Mouse (Mus musculus): Measurements from ENCODE around the gene 5830473C10Rik. TPM values are rescaled to one million over a fixed set of nuclear protein-coding genes. Genes with fewer than 3 reads are reported as not detected.

5830473C10Rik gene
- polyA plus RNA-seq (2016; fragmentation: Nextera tagmentation; extraction: Ambion mirVana) = 0.10 TPM in 1 of 2 replicates, not detected in the other

- no peaks in the 10 kb centered on the region for H3K9me3 ChIP-seq
- no peak within 1 kb of the TSS for H3K27ac ChIP-seq
- H3K4me1 ChIP-seq (replicated peaks) = no peaks in the 10 kb centered on the region
- 89% methylated on average over 6 of the region's 6 CpGs for WGBS
- H3K4me3 ChIP-seq = no peak within 1 kb of the TSS
- H3K27me3 ChIP-seq (ENCODE audit: insufficient read depth, poor library complexity, severe bottlenecking) = no peaks in the 10 kb centered on the region
- H3K36me3 ChIP-seq = no peaks in the 10 kb centered on the region
- no peak for DNase-seq (ENCODE audit: low spot score)
These were observed at the start of gene 5830473C10Rik for GRCm38 (mm10) chr5:90560743-90561142. Gene 5830473C10Rik, plus strand, starts transcription at chr5:90561107.

GRCm38 (mm10) chr5:90512288-90512955 lies 48.5 kb upstream of the 5830473C10Rik start:
- Histone ChIP-seq H3K4me3 (no peak overlapping the region), H3K36me3 (no peaks in the 10 kb centered on the region), H3K27ac (no peak overlapping the region), H3K9me3 (no peaks in the 10 kb centered on the region), H3K27me3 (ENCODE audit: insufficient read depth, poor library complexity, severe bottlenecking) (no peaks in the 10 kb centered on the region), H3K4me1 (replicated peaks) (no peaks in the 10 kb centered on the region; the same call in 1 of the 2 replicates)
- WGBS = 86% methylated on average over 6 of the region's 6 CpGs
- no peak for DNase-seq (ENCODE audit: low spot score)

DNA sequence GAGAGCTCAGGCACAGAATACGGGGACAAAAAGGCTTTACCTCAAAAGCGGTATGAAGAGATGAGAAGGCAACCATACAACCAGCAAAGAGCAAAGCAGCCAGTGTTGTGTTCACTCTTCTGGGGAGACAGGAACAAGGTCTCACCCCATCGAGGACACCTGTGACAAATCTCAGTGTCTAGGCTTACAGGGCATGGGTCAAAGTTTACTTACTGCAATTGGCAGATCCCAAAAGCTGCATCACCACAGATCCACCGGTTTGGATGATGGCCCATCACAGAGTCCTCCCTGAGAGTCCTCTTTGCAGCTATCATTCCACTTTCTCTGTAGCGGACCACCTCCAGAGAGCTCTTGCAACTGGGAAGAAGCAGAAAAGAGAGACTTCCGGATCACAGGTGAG lies 45.3 kb upstream of the 5830473C10Rik start:
- no peaks in the 10 kb centered on the region for H3K9me3 ChIP-seq
- H3K36me3 ChIP-seq = no peaks in the 10 kb centered on the region
- no peak for DNase-seq (ENCODE audit: low spot score)
- no peak overlapping the region for H3K4me3 ChIP-seq
- H3K4me1 ChIP-seq (replicated peaks) = no peaks in the 10 kb centered on the region
- no peaks in the 10 kb centered on the region for H3K27me3 ChIP-seq (ENCODE audit: insufficient read depth, poor library complexity, severe bottlenecking)
- no peak overlapping the region for H3K27ac ChIP-seq
- 88% methylated on average over 6 of the region's 6 CpGs for WGBS

DNA sequence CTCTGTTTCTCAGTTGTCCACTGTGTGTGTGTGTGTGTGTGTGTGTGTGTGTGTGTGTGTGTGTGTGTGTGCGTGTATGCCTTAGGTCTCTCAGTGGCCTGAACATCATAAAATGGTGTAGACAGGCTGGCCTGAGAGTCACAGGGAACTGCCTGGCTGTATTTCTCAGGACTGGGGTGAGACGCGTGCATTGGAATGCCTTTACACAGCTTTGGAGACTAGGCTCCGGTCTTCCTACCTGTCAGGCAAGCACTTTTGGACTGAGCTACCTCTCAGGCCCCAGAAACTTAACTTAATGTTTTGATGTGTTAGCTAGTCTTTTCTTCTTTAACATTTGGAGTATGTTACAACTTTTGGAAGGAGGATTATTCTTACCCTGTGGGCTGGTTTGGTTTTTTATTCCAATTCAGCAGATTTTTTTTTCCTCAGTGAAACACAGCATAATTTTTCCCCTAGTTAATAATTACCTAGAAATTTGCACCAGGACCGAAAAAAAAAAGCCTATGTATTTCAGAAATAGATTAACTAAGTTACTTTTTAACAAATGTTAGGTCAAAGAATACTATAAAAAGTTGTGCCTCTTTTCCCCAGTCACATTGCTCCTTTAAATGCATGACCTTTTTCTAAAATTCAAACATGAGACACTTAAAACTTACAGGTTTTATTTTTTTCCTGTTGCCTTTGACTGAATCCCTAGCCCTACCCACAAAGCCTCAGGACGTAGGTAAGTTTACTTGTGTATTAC lies 42.4 kb upstream of the 5830473C10Rik start, which contains the start of gene Afm:
Gene Afm (plus strand): TSS at position 577 of the 745 bp plus-strand sequence.
- H3K4me1 ChIP-seq (replicated peaks) = no peaks in the 10 kb centered on the region
- no peaks in the 10 kb centered on the region for H3K9me3 ChIP-seq
- DNase-seq (ENCODE audit: low spot score) = no peak
- no peaks in the 10 kb centered on the region for H3K36me3 ChIP-seq
- no peaks in the 10 kb centered on the region for H3K27me3 ChIP-seq (ENCODE audit: insufficient read depth, poor library complexity, severe bottlenecking)
- no peak within 1 kb of the TSS for H3K27ac ChIP-seq
- 87% methylated on average over 6 of the region's 6 CpGs for WGBS
- no peak within 1 kb of the TSS for H3K4me3 ChIP-seq

DNA sequence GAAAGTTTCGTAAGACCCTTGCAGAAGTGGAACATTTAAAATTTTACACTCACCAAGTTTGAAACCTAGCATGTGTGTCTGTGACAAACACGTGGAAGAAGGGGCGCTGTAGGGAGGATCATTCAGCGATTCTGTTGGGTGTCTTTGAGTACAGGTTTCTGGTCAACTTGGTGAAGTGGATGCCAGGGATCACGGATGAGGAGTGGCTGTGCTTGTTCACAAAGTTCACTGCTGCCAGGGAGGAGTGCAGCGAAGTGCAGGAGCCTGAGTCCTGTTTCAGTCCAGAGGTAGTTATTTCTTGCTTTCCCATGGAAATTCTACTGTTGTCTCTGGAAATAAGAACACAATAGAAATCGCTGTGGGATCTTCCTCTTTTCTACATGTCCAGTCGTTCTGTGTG lies 9.7 kb upstream of the 5830473C10Rik start:
- DNase-seq (ENCODE audit: low spot score) = no peak
- Histone ChIP-seq H3K36me3 (no peaks in the 10 kb centered on the region), H3K27ac (no peak overlapping the region), H3K27me3 (ENCODE audit: insufficient read depth, poor library complexity, severe bottlenecking) (no peaks in the 10 kb centered on the region), H3K9me3 (no peaks in the 10 kb centered on the region), H3K4me3 (no peak overlapping the region), H3K4me1 (replicated peaks) (no peaks in the 10 kb centered on the region)
- WGBS = 87% methylated on average over 8 of the region's 8 CpGs

DNA sequence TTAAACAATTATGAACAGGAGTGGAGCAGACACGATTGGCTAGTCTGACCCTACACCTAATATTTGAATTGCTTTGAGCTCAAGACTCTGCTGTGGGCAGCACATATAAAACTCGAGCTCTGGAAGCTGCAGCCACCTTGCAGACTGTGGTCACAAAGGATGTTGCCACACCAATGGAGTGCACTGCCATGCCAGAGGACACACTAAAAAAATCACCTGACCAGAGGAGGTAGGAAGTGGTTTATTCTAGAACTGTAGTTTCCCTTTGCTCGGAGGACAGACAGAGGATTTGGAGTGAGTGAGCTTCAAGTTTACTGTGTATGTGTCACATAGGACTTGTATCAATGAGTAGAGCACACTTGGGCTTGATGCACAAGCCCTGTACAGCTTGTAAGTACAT lies 4.9 kb upstream of the 5830473C10Rik start:
- DNase-seq (ENCODE audit: low spot score) = no peak
- Histone ChIP-seq H3K9me3 (no peaks in the 10 kb centered on the region), H3K4me1 (replicated peaks) (no peaks in the 10 kb centered on the region), H3K27ac (no peak overlapping the region), H3K4me3 (no peak overlapping the region), H3K27me3 (ENCODE audit: insufficient read depth, poor library complexity, severe bottlenecking) (no peaks in the 10 kb centered on the region), H3K36me3 (no peaks in the 10 kb centered on the region)
- 79% methylated on average over 3 of the region's 3 CpGs for WGBS

- 94% methylated on average over 11 of the region's 11 CpGs for WGBS
- Histone ChIP-seq H3K27me3 (ENCODE audit: insufficient read depth, poor library complexity, severe bottlenecking) (no peaks in the 10 kb centered on the region), H3K9me3 (no peaks in the 10 kb centered on the region), H3K27ac (no peak overlapping the region), H3K4me3 (no peak overlapping the region), H3K36me3 (no peaks in the 10 kb centered on the region), H3K4me1 (replicated peaks) (no peaks in the 10 kb centered on the region)
- DNase-seq (ENCODE audit: low spot score) = no peak
These were observed 891 bp downstream of the 5830473C10Rik start for GRCm38 (mm10) chr5:90561721-90562275.

GRCm38 (mm10) chr5:90562880-90563279 lies 2.0 kb downstream of the 5830473C10Rik start:
- H3K27me3 ChIP-seq (ENCODE audit: insufficient read depth, poor library complexity, severe bottlenecking) = no peaks in the 10 kb centered on the region
- H3K4me1 ChIP-seq (replicated peaks) = no peaks in the 10 kb centered on the region
- H3K36me3 ChIP-seq = no peaks in the 10 kb centered on the region
- H3K4me3 ChIP-seq = no peak overlapping the region
- DNase-seq (ENCODE audit: low spot score) = no peak
- no peak overlapping the region for H3K27ac ChIP-seq
- H3K9me3 ChIP-seq = no peaks in the 10 kb centered on the region
- 93% methylated on average over 4 of the region's 4 CpGs for WGBS

GRCm38 (mm10) chr5:90564161-90564560 lies 3.3 kb downstream of the 5830473C10Rik start:
- Histone ChIP-seq H3K27ac (no peak overlapping the region), H3K9me3 (no peaks in the 10 kb centered on the region), H3K27me3 (ENCODE audit: insufficient read depth, poor library complexity, severe bottlenecking) (no peaks in the 10 kb centered on the region), H3K4me3 (no peak overlapping the region), H3K4me1 (replicated peaks) (no peaks in the 10 kb centered on the region), H3K36me3 (no peaks in the 10 kb centered on the region)
- no peak for DNase-seq (ENCODE audit: low spot score)
- WGBS = 91% methylated on average over 4 of the region's 4 CpGs

- H3K4me3 ChIP-seq = no peak overlapping the region
- WGBS = 81% methylated on average over 6 of the region's 6 CpGs
- no peak for DNase-seq (ENCODE audit: low spot score)
- no peaks in the 10 kb centered on the region for H3K27me3 ChIP-seq (ENCODE audit: insufficient read depth, poor library complexity, severe bottlenecking)
- H3K36me3 ChIP-seq = no peaks in the 10 kb centered on the region
- no peaks in the 10 kb centered on the region for H3K9me3 ChIP-seq
- no peak overlapping the region for H3K27ac ChIP-seq
- H3K4me1 ChIP-seq (replicated peaks) = no peaks in the 10 kb centered on the region
These were observed 4.3 kb downstream of the 5830473C10Rik start for GRCm38 (mm10) chr5:90565205-90565604.

GRCm38 (mm10) chr5:90567788-90568187 lies 6.9 kb downstream of the 5830473C10Rik start:
- WGBS = 82% methylated on average over 5 of the region's 5 CpGs
- H3K36me3 ChIP-seq = no peaks in the 10 kb centered on the region

DNA sequence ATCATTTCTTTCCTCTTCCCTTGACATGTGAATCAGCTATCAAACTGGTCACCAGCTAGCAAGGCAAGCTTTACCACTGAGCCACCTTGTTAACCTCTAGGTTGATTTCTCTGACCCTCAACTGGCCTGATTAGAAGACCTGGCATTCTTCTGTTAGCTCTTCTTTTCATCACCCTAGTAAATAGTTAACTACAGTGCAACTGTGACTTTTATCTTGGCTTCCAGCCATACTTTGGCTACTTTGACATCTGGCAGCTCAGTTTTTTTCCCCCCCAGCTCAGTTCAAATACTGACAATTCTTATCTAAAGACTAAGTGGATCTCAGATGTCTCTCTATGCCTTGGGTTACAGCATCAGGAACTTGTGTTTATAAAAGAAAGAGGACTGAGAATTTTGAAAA lies 7.4 kb downstream of the 5830473C10Rik start:
- no peaks in the 10 kb centered on the region for H3K27me3 ChIP-seq (ENCODE audit: insufficient read depth, poor library complexity, severe bottlenecking)
- no peaks in the 10 kb centered on the region for H3K9me3 ChIP-seq
- no peaks in the 10 kb centered on the region for H3K4me1 ChIP-seq (replicated peaks)
- no peak overlapping the region for H3K27ac ChIP-seq
- H3K36me3 ChIP-seq = no peaks in the 10 kb centered on the region
- no peak overlapping the region for H3K4me3 ChIP-seq
- DNase-seq (ENCODE audit: low spot score) = no peak

More at GRCm38 (mm10) chr5:90567788-90568187, 6.9 kb downstream of the 5830473C10Rik start:
- Histone ChIP-seq H3K27ac (no peak overlapping the region), H3K27me3 (ENCODE audit: insufficient read depth, poor library complexity, severe bottlenecking) (no peaks in the 10 kb centered on the region), H3K4me3 (no peak overlapping the region), H3K9me3 (no peaks in the 10 kb centered on the region), H3K4me1 (replicated peaks) (no peaks in the 10 kb centered on the region)
- DNase-seq (ENCODE audit: low spot score) = no peak

DNA sequence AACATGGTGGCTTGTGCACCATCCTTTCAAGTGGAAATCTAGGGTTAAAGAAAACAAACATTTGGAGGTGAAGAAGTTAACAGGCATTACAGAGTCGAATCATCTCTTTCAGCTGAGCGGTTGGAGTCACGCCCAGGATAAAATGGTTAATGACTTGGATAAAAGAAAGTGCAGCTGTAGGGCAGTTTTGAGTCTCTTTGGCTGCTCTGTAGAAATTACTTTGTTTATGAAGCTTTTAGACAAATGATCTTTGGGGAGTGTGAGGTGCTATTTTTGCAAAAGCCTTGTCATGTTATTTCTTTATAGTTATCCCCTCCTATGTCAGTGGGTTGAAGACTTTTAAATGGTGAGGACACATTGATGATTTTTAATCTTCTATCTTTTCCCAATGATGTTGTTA lies 10.3 kb downstream of the 5830473C10Rik start:
- Histone ChIP-seq H3K27ac (no peak overlapping the region), H3K27me3 (ENCODE audit: insufficient read depth, poor library complexity, severe bottlenecking) (no peaks in the 10 kb centered on the region), H3K4me3 (no peak overlapping the region), H3K4me1 (replicated peaks) (no peaks in the 10 kb centered on the region), H3K36me3 (no peaks in the 10 kb centered on the region), H3K9me3 (no peaks in the 10 kb centered on the region)
- no peak for DNase-seq (ENCODE audit: low spot score)
- WGBS = 42% methylated on average over 3 of the region's 3 CpGs

Measured in hindbrain, embryonic 10.5 days (tissue).